Mouse (Mus musculus): ENCODE results near the gene Rbms3. TPM values are rescaled to one million over a fixed set of nuclear protein-coding genes. Genes with fewer than 3 reads are reported as not detected.

Gene Rbms3
- total and polyA plus RNA-seq, 2 experiments from 2014 or later = 56.3 to 77.9 TPM

DNA sequence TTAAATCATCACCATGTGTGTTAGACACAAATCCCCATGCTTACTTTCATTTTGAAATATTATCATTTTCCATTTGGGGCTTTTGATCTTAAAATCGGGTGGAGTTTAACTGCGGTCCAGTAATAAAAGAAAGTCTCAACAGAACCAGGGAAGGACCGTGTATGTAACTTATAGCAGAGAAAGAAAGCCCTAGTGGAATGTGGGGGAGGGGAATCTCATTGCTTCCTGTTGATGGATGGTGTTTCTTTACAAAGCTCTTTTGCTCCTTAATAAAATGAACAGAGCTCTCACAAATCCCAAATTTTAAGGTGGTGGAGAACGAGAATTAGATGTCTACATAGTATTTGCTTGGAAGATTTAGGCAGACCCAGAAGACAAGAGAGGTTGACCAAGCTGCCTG lies 311.3 kb downstream of the Rbms3 start:
- H3K4me3 ChIP-seq (ENCODE audit: low read length) = no peak overlapping the region
- no peak overlapping the region for H3K4me2 ChIP-seq (ENCODE audit: low read depth, low read length)
- H3K4me1 ChIP-seq (ENCODE audit: insufficient read depth, low read length) = no peaks in the 10 kb centered on the region
- H3K27me3 ChIP-seq (ENCODE audit: insufficient read depth, low read length) = no peaks in the 10 kb centered on the region
- H3K36me3 ChIP-seq (ENCODE audit: insufficient read depth, low read length) = no peaks in the 10 kb centered on the region
- H3K27ac ChIP-seq = no peak overlapping the region
- DNase-seq (ENCODE audit: low spot score) (no peak), ATAC-seq (no peak)
- no peak for TF ChIP-seq CTCF (IDR thresholded peaks at IDR 0.05; ENCODE audit: low read depth)
- H3K9me3 ChIP-seq (ENCODE audit: low read length) = no peaks in the 10 kb centered on the region
- H3K9ac ChIP-seq (replicated peaks; ENCODE audit: low read length) = no peak overlapping the region
- WGBS = 66% methylated on average over 4 of the region's 4 CpGs

- no peak overlapping the region for H3K4me3 ChIP-seq (ENCODE audit: low read length)
- DNase-seq (ENCODE audit: low spot score) = no peak
- no peaks in the 10 kb centered on the region for H3K9me3 ChIP-seq (ENCODE audit: low read length)
- no peak overlapping the region for H3K9ac ChIP-seq (replicated peaks; ENCODE audit: low read length)
- no peaks in the 10 kb centered on the region for H3K27me3 ChIP-seq (ENCODE audit: insufficient read depth, low read length)
- H3K27ac ChIP-seq = no peak overlapping the region
- no peak overlapping the region for H3K4me2 ChIP-seq (ENCODE audit: low read depth, low read length)
- H3K4me1 ChIP-seq (ENCODE audit: insufficient read depth, low read length) = no peaks in the 10 kb centered on the region
- no peak for TF ChIP-seq CTCF (IDR thresholded peaks at IDR 0.05; ENCODE audit: low read depth)
- no peak for ATAC-seq
- 98% methylated on average over 7 of the region's 7 CpGs for WGBS
- H3K36me3 ChIP-seq (ENCODE audit: insufficient read depth, low read length) = no peaks in the 10 kb centered on the region
Observed at GRCm38 (mm10) chr9:117317251-117317650, 312.5 kb downstream of the Rbms3 start.

DNA sequence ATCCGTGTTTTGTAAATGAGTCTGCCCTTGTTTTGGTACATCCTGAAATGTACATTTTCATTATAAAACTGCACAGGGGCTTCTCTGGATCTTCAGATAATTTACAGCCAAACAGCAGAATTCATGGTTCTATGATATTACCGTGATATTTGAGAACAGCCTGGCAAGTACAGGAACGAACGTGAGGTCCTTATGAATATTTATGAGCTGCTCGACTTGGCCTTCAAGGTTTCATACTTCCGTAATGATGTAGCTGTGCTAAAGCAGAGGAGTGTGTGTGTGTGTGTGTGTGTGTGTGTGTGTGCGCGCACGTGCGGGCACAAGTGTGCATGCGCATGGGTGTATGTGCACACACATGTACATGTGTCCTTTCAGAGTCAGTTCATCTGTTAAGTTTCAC lies 316.1 kb downstream of the Rbms3 start:
- ATAC-seq = no peak
- Histone ChIP-seq H3K36me3 (ENCODE audit: insufficient read depth, low read length) (no peaks in the 10 kb centered on the region), H3K27me3 (ENCODE audit: insufficient read depth, low read length) (no peaks in the 10 kb centered on the region), H3K4me3 (ENCODE audit: low read length) (no peak overlapping the region), H3K27ac (no peak overlapping the region), H3K9me3 (ENCODE audit: low read length) (peaks cover 6% of the 10 kb centered on the region; the same call in 1 of the 2 replicates), H3K4me1 (ENCODE audit: insufficient read depth, low read length) (no peaks in the 10 kb centered on the region), H3K4me2 (ENCODE audit: low read depth, low read length) (no peak overlapping the region), H3K9ac (replicated peaks; ENCODE audit: low read length) (no peak overlapping the region)
- no peak for TF ChIP-seq CTCF (IDR thresholded peaks at IDR 0.05; ENCODE audit: low read depth)
- DNase-seq (ENCODE audit: low spot score) = no peak
- 62% methylated on average over 11 of the region's 11 CpGs for WGBS

- Histone ChIP-seq H3K27me3 (ENCODE audit: insufficient read depth, low read length) (no peaks in the 10 kb centered on the region), H3K36me3 (ENCODE audit: insufficient read depth, low read length) (no peaks in the 10 kb centered on the region), H3K9ac (replicated peaks; ENCODE audit: low read length) (no peak overlapping the region), H3K4me3 (ENCODE audit: low read length) (no peak overlapping the region), H3K4me1 (ENCODE audit: insufficient read depth, low read length) (no peaks in the 10 kb centered on the region), H3K9me3 (ENCODE audit: low read length) (peaks cover 6% of the 10 kb centered on the region; the same call in 1 of the 2 replicates), H3K4me2 (ENCODE audit: low read depth, low read length) (no peak overlapping the region), H3K27ac (no peak overlapping the region)
- ATAC-seq (no peak), DNase-seq (ENCODE audit: low spot score) (no peak)
- TF ChIP-seq CTCF (IDR thresholded peaks at IDR 0.05; ENCODE audit: low read depth) = peak; percentile 41
Observed at GRCm38 (mm10) chr9:117309809-117310208, 319.9 kb downstream of the Rbms3 start.

GRCm38 (mm10) chr9:117298991-117299390 lies 330.7 kb downstream of the Rbms3 start:
- H3K4me3 ChIP-seq (ENCODE audit: low read length) = no peak overlapping the region
- ATAC-seq (no peak; the same call in 1 of the 2 replicates), DNase-seq (ENCODE audit: low spot score) (peak; percentile 62)
- no peaks in the 10 kb centered on the region for H3K36me3 ChIP-seq (ENCODE audit: insufficient read depth, low read length)
- 41% methylated on average over 7 of the region's 7 CpGs for whole genome bisulfite sequencing
- no peaks in the 10 kb centered on the region for H3K27me3 ChIP-seq (ENCODE audit: insufficient read depth, low read length)
- no peaks in the 10 kb centered on the region; the same call in 1 of the 2 replicates for H3K4me1 ChIP-seq (ENCODE audit: insufficient read depth, low read length)
- H3K9ac ChIP-seq (replicated peaks; ENCODE audit: low read length) = no peak overlapping the region
- H3K27ac ChIP-seq = no peak overlapping the region
- no peak for TF ChIP-seq CTCF (IDR thresholded peaks at IDR 0.05; ENCODE audit: low read depth)
- H3K9me3 ChIP-seq (ENCODE audit: low read length) = no peaks in the 10 kb centered on the region
- H3K4me2 ChIP-seq (ENCODE audit: low read depth, low read length) = no peak overlapping the region

DNA sequence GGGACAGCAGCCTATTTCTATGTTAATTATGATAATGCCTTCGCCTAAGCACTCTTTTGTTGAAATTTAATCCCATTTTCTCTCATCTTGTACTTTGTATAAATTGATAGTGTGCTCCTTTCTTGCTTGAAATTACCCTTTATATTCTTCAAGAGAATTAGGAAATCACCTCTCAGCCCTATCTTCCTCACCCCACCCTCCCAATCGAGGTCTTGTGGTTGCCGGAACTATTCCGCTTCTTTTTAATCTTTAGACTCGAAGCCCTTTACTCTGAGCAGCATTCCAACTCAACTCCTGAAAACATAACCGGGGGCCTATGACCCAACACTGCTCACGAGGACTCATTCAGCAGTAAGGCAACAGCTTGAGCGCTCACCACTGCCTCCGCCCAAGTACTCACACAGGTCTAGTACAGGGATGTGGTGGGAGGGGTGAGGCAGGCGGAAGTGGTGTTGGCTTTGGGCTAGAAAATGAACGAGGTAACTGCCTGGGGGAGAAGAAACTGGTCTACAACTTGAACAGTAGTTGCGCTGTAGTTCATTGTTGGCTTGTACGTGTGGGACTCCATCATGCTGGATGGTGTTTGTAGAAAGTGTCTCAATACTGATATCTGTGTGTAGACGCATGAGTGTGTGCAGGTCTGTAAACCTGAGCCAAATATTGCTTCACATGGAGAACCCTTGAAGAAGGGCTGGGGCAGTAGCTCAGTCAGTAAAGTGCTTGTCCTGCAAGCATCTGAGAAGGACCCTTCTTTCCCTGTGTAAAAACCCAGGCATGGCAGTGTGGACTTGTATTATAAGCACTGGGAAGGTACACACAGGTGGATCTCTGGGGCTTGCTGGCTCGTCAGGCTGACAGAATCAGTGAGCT lies 331.8 kb downstream of the Rbms3 start:
- H3K9me3 ChIP-seq (ENCODE audit: low read length) = no peaks in the 10 kb centered on the region
- H3K9ac ChIP-seq (replicated peaks; ENCODE audit: low read length) = no peak overlapping the region
- 45% methylated on average over 15 of the region's 15 CpGs for WGBS
- no peaks in the 10 kb centered on the region for H3K27me3 ChIP-seq (ENCODE audit: insufficient read depth, low read length)
- no peak overlapping the region for H3K4me3 ChIP-seq (ENCODE audit: low read length)
- ATAC-seq (no peak), DNase-seq (ENCODE audit: low spot score) (no peak)
- no peaks in the 10 kb centered on the region for H3K36me3 ChIP-seq (ENCODE audit: insufficient read depth, low read length)
- no peak overlapping the region for H3K4me2 ChIP-seq (ENCODE audit: low read depth, low read length)
- no peak overlapping the region for H3K27ac ChIP-seq
- TF ChIP-seq CTCF (IDR thresholded peaks at IDR 0.05; ENCODE audit: low read depth) = no peak
- no peaks in the 10 kb centered on the region; the same call in 1 of the 2 replicates for H3K4me1 ChIP-seq (ENCODE audit: insufficient read depth, low read length)
